Mouse (Mus musculus) adrenal gland, postnatal 14 days (tissue): ENCODE results near the gene Itga6. TPM values are rescaled to one million over a fixed set of nuclear protein-coding genes. Genes with fewer than 3 reads are reported as not detected.

Source experiments
- DNase-seq: peaks from one replicate; pipeline ENCODE4 v3.0.0; 2021; ENCODE audit warnings: mixed read lengths
- total RNA-seq: library from RNA; stranded (reverse); gene quantifications from 2 replicates; pipeline ENCODE4 v1.2.3, GENCODE M21; 2021

Itga6 gene
- total RNA-seq, 1 experiment from 2014 or later: 172 TPM

DNA sequence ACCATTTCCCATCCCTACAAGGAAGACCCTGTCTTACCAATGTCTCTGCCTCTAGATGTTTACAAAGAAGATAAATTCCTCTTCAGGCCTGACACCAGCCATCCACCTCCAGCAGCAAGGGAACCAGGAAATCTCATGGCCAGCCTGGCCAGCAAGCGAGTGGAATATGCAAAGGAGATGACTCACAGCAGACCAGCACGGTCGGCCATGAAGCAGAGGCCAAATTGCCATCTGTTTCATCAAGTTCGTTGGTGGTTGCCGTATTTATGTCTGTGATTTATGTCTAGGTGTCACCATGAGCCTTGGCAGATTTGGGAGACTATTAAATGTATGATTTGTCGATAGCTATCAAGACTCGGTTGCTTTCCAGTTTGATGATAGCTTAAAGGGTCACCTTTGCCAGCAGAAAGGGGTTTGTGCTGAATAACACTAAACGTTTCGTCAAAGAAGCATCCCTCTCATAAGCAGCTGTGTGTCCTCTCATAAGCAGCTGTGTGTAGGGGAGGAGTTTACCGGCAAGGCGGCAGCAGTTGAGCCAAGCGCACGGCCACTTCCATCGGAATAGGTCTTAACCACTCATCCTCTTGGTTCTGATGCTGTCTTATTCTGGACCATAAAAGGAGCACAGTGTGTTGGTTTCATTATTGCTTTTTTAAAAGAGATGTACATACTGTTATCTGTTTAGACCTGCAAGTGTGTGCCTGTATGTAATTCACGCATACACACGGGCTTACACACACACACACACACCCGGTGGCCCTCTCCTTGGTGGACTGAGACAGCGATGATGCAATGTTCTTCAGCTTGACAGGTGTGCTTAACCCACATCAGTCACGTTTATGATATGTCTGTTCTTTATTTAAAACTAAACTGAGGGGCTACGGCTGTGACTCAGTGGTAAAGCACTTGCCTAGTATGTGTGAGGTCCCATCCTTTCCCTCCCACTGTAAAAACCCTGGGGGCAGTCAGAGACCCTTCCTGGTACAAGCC lies 14.5 kb upstream of the Itga6 start:
- peak; percentile 68 for DNase-seq

DNA sequence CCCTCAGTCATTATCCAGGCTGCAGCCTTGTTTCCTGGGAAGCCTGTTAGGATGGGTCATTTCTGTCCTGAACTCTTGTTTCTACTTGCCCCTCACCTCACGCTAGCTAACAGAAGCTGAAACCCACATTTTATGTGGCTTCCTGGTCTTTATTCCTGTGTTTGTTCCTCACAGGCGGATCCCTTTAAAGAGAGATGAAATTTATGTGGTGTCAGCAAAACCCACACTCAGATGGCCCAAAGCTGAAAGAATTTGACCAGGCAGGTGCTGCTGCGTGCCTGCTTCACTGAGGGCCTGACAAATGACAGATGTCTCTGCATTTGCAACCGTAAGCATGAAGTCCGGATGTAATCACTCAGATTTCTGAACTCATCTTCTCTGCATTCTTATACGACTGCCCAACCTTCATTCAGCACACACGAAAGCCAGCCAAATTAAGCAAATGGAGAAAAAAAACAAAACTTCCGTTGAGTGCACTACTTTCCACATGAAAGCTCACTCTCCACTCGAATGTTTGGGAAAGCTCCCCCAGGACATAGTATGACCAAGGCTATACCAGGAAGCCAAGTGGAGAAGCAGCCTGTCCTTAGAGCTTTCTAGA lies 10.5 kb upstream of the Itga6 start:
- no peak for DNase-seq

DNA sequence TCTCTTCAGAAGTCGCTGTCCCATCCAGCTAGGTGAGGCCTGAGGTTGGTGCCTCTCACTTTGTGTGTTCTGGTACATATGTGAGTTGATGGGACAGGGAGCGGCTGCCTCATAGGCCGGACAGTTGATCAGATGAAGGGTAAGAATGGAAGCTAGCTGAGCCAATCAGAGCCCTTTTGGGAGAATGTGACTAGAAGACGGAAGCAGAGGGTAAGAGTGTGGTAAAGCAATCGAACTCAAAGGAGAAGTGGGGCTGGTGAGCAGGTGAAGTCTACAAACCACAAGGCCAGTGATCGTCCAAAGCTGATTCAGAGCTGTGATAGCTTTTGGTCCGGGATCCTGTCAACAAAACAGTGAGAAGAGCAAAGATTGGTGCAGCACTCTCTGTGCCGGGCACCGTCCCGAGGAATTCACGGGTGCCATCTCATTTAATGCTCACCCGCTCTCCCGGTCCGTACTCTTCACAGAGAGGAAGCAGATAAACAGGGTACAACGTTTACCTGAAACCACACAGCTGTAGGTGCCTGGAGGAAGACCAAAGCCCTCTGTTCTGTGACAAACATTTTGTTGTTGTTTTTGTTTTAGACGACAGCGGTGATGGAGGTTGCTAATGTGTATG lies 9.8 kb upstream of the Itga6 start:
- no peak for DNase-seq

DNA sequence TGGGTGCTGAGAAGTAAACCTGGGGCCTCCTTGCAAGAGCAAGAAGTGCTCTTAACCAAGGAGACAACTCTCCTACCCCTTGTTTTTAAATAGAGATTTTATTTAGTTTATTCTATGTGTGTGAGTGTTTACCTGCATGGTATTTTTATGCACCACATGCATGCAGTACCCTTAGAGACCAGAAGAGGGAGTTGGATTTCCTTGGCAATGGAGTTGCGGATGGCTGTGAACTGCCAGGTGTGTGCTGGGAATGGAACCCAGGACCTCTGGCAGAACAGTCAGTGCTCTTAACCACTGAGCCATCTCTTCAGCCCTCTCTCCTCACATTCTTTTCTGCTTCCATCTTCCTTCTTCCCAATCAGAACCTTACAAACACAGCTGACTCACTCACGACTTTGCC lies 9.2 kb upstream of the Itga6 start:
- DNase-seq: no peak

DNA sequence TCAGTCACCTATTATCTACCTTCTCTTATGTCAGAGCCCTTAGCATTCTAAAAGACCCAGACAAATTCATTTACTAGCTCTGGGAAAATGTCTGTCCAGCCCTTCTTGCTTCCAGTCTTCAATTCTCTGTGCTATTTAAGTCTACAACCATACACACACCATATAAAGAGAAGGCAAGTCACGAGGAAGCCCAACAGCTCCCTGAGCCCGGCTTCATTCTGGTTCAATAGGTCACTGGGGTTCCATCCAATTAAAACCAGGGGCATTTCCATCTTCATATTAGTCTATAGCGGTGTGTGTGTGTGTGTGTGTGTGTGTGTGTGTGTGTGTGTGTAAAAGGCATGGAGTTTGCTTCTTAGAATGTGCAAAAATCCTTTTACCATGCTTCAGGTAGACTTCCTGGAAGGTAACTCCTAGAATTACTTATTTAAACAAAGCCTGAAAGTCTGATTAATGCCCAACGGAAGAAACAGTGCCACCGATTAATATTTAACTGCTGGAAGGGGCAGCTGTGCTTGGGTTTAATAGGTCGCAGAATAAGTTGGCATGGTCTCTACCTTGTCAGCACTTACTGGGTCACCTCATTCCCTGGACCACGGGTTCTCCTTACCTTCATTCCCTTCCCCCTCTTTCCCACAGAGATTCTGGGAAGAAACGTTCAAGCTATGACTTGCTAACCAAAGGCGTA lies 6.1 kb upstream of the Itga6 start:
- DNase-seq: no peak

DNA sequence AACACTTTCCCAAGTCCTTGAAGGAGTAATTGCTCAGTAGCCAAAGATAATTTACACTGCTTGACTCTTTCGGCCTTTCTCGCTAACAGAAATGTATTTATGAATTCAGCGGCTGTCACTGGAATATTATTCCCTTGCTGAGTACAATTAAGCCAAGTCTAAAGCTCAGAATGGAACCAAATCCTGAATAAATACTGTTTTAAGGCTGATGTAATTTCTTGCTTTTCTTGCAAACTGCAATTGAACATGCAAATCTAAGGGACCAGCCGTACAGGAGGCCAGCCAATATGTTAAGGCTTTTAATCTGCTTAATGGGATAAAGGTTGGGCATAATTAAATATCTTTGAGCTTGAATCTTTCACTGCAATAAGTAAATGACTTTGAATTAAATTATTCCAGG lies 2.9 kb upstream of the Itga6 start:
- no peak for DNase-seq

DNA sequence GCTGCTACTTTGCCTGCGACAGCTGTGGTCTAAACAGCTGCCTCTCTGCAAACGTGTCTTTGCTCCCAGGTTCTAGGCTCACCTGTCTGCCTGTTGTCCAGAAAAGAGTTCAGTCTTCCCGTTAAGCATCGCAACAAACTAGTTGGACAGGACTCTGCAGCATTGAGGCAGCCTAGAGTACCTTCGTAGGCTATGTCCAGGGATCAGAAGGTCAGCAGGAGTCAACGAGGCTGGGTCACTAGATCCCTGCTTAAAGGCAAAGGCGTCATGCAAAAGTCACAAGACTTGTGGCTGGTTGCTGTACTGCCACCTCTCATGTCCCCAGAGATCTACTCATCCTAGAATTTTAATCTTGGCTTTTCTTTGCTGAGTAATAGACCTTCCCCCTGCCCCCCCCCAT lies 2.0 kb upstream of the Itga6 start:
- DNase-seq: no peak

DNA sequence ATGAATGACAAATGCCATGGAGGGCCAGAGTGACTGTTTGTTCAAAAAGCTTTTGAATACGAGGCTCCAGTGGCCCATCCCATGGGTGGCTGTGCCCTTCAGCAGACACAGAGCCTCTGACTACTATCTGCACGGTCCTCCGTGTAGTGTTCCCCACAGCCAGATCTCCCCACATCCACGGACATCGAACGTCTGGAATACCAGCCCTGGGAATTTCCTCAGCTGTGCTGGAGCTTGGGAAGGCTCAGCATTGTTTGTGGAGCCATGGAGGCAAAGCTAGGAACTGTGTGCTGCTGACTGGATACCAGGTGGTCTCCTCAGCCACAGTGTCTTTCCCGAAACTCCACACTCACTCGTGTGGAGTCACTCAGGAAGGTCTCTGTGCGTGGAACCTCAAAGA lies 1.1 kb upstream of the Itga6 start:
- DNase-seq: no peak

DNA sequence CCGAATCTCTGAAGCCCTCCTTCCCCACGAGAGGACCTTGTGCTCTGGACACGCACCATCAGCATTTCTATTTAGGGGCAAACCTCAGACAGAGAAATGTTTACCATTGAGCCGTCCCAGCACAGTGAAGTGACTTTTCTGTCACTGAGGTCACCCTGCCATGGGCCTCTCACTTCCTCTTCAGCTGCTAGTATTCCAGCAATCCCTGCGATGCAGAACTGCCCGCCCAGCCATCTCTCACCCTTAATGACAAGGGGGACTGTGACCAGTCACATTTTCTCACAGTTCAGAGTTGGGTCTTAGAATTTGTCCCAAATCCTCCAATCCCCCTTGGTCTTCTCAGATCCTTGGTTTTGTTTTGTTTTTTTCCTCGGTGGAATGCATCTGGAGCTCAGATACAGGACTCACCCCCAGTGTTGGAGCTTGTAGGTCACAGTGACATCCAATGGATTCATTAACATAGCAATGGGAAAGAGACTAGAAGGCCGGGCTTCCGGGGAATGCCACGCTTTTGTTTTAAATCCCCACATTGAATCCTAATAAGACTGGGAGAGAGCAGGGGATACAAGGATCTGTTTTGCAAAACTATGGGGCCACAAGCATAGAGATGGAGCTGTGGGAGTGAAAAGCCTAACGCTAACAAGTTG lies 432 bp upstream of the Itga6 start:
- peak; percentile 29 for DNase-seq

DNA sequence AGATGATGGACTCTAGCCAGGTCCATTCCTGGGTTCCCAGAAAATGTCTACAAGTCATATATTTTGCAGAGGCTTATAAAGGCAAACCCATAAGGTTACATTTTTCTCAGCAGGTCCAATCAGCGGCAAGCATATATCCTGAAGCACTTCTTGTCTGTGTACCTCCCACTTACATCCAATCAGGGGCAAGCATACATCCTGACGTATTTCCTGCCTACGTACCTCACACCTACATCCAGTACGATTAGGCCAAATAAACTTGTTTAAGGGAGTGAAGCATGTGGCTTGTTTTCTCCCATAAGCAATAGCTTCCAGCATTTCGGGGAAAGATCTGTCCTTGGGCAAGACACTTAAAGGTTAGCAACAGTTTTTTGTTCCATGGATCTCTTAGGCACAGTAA lies 3.0 kb downstream of the Itga6 start:
- DNase-seq: no peak

DNA sequence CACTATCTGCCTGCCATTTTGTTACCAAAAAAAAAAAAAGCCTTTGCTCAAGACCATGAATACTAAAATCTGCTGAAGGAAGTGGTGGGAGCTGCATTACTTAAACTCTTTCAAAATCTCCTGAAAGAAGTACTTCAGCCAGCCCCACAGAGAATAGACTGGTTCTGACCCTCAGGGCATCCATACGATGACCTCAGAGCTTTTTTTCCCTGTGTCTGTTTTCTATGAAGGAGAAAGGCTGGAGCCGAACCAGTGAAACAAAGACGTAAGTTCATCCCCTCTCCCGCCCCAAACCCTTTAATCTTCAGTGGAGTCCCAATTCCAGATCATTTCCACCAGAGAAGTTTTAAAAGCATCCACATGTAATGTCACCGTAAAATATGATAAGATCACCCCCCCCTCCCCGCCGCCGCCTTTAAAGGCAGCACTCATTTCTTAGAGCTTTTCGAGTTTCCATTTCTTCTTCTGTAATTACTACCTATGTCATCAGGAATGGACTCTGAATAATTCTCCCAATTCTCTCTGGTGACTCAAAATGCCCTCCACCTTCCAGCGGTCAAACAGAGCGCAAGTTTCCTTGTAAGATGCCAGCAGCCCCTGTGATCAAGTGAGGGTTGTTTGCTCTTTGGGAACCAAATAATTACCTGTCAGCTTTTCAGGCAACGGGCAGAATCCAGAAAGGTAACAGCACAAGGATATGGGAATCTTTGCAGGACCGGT lies 4.1 kb downstream of the Itga6 start:
- DNase-seq: no peak

DNA sequence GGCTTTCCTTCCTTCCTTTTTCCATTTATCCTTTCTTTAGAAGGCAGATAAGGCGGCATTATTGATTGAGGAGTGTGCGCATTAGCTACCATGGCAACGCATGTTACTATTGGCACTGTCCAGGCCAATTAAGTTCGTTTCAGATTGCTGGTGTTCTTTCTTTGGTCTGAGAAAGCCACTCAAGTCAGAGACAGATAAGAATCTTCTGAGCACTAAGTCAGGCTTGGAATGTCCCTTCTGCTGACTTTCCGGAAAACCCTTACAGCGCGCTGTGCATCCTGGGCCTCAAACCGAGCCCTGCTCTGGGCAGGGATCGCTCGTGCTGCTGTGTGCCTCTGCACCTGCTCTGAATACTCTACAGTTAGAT lies 4.7 kb downstream of the Itga6 start:
- DNase-seq: no peak

DNA sequence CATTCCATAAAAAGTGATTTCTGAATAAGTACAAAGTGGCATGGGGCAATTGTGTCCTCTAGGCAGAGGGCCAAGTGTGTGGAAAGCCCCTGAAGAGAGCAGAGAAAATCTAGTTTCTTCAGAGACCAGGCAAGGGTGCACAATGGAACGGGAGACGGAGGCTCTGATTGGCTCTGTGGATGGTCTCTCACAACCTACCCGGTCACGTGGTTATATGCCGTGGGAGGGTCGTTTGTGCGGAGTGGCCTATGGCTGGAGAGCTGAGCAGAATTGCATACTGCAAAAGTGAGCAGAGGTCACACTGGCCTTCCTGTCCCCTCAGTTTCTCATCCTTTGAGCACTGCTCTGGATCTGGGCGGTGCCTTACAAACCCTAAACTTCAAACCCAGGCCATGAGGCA lies 5.9 kb downstream of the Itga6 start:
- DNase-seq: peak; percentile 50

DNA sequence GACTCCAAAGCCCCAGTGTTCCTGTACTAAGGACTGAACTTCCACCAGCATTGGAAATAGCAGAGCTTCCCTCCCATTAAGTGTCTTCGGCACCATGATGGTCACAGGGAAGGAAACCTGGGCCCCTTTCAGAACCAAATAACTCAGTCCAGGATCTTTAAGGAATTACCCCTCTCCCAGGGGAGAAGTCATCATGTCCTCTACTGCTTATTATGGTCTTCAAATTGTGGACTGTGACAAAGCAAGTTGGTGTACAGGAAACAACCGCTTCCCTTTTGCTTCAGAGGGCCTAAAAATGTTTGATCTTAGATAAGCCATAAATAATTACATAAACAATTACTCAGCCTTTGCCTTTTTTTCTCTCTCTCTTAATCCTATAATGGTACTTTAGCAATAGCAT lies 6.4 kb downstream of the Itga6 start:
- no peak for DNase-seq

DNA sequence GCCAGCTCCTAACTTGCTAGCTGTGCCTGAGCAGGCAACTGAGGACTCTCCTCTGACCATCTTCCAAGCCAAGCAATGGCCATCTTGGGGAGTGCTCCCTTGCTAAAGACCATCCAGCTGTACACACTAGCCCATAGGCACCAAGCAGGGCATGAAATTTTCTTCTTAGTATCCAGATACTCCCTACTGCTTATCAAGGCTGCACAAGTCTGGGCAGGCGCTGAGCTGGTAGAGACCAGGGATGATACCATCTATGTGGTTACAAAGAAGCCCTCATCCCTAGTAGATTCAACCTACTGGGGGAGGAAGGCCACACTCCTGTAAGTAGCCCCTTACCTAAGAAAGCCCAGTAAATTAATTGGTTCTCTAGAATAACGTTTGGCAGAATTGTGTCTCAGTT lies 7.0 kb downstream of the Itga6 start:
- DNase-seq: no peak

DNA sequence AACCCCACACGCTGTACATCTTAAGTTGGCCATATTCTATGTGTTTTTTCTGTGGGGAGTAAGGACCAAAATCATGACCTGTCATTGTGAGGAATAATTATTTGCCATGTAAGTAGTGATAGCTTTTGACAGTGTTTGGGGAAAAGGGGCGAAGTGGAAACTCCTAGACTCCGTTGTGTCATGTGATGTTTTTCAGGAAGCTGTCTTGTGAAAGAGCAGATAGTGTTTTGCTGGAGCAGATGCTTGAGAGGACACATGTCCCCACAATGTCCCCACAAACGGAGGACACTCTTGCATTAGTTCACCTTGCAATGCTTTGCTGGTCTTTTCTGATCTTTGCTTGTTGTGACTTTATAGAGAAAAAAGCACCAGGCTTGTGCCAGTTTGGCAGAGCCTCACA lies 7.7 kb downstream of the Itga6 start:
- no peak for DNase-seq

DNA sequence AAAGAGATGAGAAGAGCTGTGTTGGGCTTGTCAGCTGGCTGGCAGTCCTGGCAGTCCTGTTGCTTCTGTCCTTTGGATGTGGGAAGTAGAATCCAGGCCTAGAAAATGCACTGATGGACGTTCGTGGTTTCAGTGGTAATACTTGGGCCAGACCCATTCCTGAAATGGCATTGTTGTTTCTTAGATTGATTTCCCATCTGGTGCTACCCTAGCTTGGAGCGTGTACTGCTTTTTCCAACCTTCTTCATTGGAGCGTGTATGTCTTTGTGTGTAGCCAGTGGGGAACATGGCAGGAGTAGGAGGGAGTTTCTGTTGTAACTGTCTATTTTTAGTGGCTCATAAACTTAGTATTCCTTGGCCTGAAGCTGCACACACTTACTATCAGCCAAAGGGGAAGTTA lies 10.3 kb downstream of the Itga6 start:
- DNase-seq: no peak

DNA sequence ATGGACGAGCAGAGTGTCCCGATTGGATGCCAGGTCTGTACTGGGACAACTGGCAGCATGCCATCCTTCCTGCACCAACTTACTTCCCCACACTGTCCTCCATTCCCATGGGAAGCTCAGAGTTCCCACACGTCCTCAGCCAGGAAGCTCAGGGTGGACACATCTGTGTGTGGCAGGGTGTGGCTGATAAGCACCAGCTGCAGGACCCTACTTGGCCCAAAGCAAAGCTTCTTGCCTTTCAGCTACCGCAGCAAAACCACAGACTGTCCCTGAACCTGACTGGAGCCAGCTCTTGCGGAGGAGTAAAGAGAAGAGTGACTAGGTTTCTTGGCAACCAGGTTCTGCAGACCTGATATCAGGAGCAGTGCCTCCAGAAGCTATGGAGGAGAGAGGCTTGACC lies 11.7 kb downstream of the Itga6 start:
- peak; percentile 43 for DNase-seq

DNA sequence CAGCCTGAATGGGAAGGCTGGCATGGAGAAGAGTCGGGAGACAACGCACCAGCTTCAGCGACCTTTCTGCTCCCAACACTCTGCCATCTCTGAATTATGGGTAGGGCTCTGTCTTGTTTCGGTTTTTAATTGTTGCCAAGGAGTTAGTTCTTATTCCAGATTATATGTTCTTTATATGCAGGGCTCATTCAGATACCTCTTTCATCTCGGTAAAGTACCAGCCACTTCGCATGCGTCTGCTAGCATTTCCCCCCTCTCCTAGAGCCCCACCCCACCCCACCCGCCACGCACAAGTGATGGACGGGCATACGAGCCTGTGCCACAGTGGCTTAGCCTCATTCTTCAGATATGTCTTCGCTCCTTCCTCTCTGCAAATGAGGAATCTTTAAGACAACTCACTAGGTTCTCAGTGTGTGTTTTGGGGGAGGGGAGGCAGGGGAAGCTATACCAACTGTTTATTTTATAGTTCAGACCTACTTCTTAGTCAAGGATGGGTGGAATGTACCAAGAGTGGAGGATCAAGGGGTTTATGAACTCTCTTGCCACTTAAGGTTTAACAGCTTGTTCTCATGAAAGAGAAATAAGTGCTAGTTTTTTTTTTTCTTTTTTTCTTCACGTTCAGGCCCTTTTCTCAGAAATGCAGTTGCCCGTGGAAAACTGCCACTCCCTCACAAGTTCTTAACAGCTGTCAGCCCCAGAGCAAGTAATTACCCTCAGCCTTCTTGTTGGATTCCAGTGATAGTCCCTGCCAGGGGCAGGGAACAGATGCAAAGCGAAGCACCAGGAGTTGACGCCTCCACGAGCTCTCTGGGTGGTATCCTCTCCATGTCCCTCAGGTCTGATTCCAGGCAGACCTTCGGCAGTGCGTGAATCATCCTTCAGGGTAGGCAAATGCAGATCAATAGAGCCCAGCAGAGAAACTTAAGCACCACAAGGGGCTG lies 13.4 kb downstream of the Itga6 start:
- DNase-seq: no peak

DNA sequence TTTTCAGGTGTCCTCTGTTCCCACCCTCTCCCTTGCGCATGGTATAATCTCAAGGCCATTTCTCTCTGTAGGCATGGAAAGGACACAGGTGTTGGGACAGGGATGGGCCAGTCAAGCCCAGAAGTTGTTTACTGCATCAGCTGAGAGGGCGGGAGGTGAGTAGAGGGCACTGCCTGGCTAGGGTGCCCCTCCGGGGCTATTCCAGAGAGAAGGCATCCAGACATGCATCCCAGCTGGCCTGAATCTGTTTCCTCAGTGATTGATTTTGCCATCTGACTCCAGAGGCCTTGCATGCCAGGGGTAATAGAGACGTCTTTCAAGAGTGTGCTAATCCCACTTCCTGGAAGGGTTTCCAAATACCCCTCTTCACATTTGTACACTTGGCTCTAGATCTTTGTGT lies 14.7 kb downstream of the Itga6 start:
- no peak for DNase-seq

DNA sequence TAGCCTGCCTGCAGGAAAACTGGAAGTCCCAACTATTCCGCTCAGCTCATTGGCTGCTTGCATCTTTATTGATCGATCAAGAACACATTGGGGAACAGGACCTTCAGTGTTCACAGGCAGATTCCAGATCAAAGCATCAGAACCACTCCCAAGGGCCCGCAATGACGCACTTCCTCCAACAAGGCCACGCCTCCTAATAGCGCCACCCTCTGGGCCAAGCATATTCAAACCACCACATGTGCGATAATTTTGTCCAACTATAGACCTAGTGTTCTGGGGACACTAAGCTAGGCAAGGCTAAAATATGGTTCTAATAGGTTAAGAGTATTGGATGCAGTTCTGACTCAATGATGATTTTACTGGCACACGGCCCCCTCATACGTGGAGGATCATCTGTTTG lies 15.7 kb downstream of the Itga6 start:
- DNase-seq: no peak
